ENCODE assay signal across 10 mouse cellular contexts in the genomic region with DNA sequence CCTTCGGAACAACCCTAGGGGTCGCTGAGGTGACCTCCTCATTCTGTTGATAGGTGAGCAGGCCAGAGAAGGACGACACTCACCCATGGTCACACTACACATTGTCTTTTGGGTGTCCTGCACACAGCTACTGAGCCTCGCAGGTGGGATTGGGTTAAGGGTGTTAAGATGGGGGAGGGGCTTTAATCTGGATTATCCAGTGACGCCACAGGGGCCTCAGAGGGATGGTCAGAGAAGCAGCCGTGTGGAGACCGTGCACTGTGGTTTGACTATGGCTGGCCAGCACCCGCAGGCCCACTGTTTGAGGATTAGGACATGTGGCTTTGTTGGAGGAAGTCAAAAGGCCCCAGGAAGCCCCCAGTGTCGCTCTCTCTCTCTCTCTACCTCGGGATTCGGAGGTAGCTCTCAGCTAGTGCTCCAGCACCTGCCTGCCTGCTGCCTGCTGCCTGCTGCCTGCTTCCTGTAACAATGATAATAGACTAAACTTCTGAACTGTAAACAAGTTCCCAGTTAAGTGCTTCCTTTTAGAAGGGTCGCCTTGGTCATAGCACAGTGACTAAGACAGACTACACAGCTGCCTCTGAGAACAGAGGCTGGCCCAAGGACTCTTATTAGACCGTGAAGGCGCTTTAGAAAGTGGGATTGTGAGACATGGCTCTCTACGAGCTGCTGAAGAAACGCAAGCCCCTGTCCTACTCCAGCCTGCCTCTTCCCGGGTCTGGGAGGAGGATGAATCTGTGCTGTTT. TPM values are rescaled to one million over a fixed set of nuclear protein-coding genes. Genes with fewer than 3 reads are reported as not detected.
DNase-seq lines count a peak whose midpoint lies in the region; ATAC-seq and TF ChIP-seq lines count a peak whose summit lies in the region.
"Had no signal": no experiment of that assay in that cellular context is flagged by ENCODE, and none has a peak within 500 bp of the region (broad histone marks: within the 10 kb centered on the region; RNA-seq: fewer than 3 reads in every experiment).

No protein-coding gene starts in this region.

- 44% methylated on average over 17 of the region's 17 CpGs for WGBS in hindbrain, embryonic 11.5 days
- WGBS in hindbrain, embryonic 16.5 days, result 35% methylated on average over 17 of the region's 17 CpGs

- H3K9me3 ChIP-seq in hindbrain, embryonic 11.5 days (ENCODE audit: control insufficient read depth, low read length), result no peaks in the 10 kb centered on the region
- H3K9me3 ChIP-seq in hindbrain, embryonic 16.5 days (ENCODE audit: control insufficient read depth, low read length), result no peaks in the 10 kb centered on the region
- H3K9me3 ChIP-seq: G1E had no signal

- no peak overlapping the region for H3K4me2 ChIP-seq in hindbrain, embryonic 11.5 days (replicated peaks; ENCODE audit: low read depth, low read length)
- no peak overlapping the region for H3K4me2 ChIP-seq in hindbrain, embryonic 16.5 days (ENCODE audit: low read length)

- no peak overlapping the region for H3K9ac ChIP-seq in hindbrain, embryonic 11.5 days (ENCODE audit: low read depth, low read length)
- no peak overlapping the region for H3K9ac ChIP-seq in hindbrain, embryonic 16.5 days (ENCODE audit: low read depth, low read length)

- intact Hi-C loops in left cerebral cortex, adult 2 months (cut with DNase I), result no loop called here

- H3K27me3 ChIP-seq in hindbrain, embryonic 11.5 days (ENCODE audit: control insufficient read depth, insufficient read depth, low read length), result no peaks in the 10 kb centered on the region
- H3K27me3 ChIP-seq in hindbrain, embryonic 16.5 days (replicated peaks; ENCODE audit: control insufficient read depth, insufficient read depth, low read length), result no peaks in the 10 kb centered on the region; the same call in 1 of the 2 replicates

- H3K27ac ChIP-seq in hindbrain, embryonic 11.5 days (ENCODE audit: low read depth, low read length), result peak overlapping the region; percentile 2; the same call in 1 of the 2 replicates
- H3K27ac ChIP-seq in hindbrain, embryonic 16.5 days (ENCODE audit: low read depth, low read length), result no peak overlapping the region
- H3K27ac ChIP-seq in left cerebral cortex, adult 2 months, result no peak overlapping the region

- no peak for DNase-seq in hindbrain, embryonic 11.5 days (ENCODE audit: low spot score)
- peak; percentile 81 for DNase-seq in 416B (ENCODE audit: low read depth)
- peak; percentile 51 for DNase-seq in lung, postnatal 10 days
- no peak for DNase-seq in left cerebral cortex, adult 2 months (ENCODE audit: extremely low spot score in 1 of 2, low spot score in 2 of 2)
- DNase-seq in urinary bladder, postnatal 4 days (ENCODE audit: low spot score in 2 of 2), result no peak
- no peak for DNase-seq in spleen, postnatal 14 days (ENCODE audit: low spot score in 2 of 2)
- DNase-seq: kidney, adult 11 months had no signal

- no peaks in the 10 kb centered on the region for H3K36me3 ChIP-seq in hindbrain, embryonic 11.5 days (ENCODE audit: control insufficient read depth, insufficient read depth, low read length)
- no peaks in the 10 kb centered on the region for H3K36me3 ChIP-seq in hindbrain, embryonic 16.5 days (ENCODE audit: control insufficient read depth, insufficient read depth, low read length)

- no peak for ATAC-seq in hindbrain, embryonic 11.5 days (ENCODE audit: low FRiP score)
- no peak for ATAC-seq in hindbrain, embryonic 16.5 days
- ATAC-seq in common myeloid progenitor, adult 5-6 weeks (replicated peaks; ENCODE audit: low read depth, poor library complexity, severe bottlenecking), result peak; percentile 36

- peaks cover 3% of the 10 kb centered on the region for H3K4me1 ChIP-seq in hindbrain, embryonic 11.5 days (replicated peaks; ENCODE audit: control insufficient read depth, insufficient read depth, low read length)
- H3K4me1 ChIP-seq in hindbrain, embryonic 16.5 days (ENCODE audit: control insufficient read depth, insufficient read depth, low read depth, low read length), result peaks cover 2% of the 10 kb centered on the region

- no peak for TF ChIP-seq CTCF in left cerebral cortex, adult 2 months (IDR thresholded peaks at IDR 0.05)

- H3K4me3 ChIP-seq in hindbrain, embryonic 11.5 days (ENCODE audit: low read depth, low read length), result no peak overlapping the region
- no peak overlapping the region for H3K4me3 ChIP-seq in hindbrain, embryonic 16.5 days (ENCODE audit: low read length)
- H3K4me3 ChIP-seq in left cerebral cortex, adult 2 months, result no peak overlapping the region

RNA-seq across cellular contexts. Expression of a gene that starts 14.1 kb away (rescaled TPM):
- 4.3 and 5.6 TPM in 2 replicates for polyA plus RNA-seq in hindbrain, embryonic 11.5 days (2014; fragmentation: Nextera tagmentation; extraction: Ambion mirVana)
- polyA plus RNA-seq in hindbrain, embryonic 16.5 days (2015; fragmentation: Nextera tagmentation; extraction: Ambion mirVana), result 3.0 and 3.9 TPM in 2 replicates
- 8.7 and 9.6 TPM in 2 replicates for total RNA-seq in common myeloid progenitor, adult 5-6 weeks (2017)
- total RNA-seq in left cerebral cortex, adult 2 months (2021), result 1 to 10 TPM; 3.4 to 3.7 TPM

RNA-seq across cellular contexts. Expression of a gene that starts 49.6 kb away (rescaled TPM):
- 3.8 and 5.3 TPM in 2 replicates for polyA plus RNA-seq in hindbrain, embryonic 11.5 days (2014; fragmentation: Nextera tagmentation; extraction: Ambion mirVana)
- 3.7 and 5.1 TPM in 2 replicates for polyA plus RNA-seq in hindbrain, embryonic 16.5 days (2015; fragmentation: Nextera tagmentation; extraction: Ambion mirVana)
- 1.2 and 1.6 TPM in 2 replicates for total RNA-seq in common myeloid progenitor, adult 5-6 weeks (2017)
- total RNA-seq in left cerebral cortex, adult 2 months (2021), result 10 to 100 TPM; 43.1 to 43.6 TPM
- polyA plus RNA-seq: G1E had no signal

Comparison
In these comparisons a context has a peak if more than half of its experiments do, and no peak if none do; other contexts are left out.
1. DNase-seq: peak in 416B (single experiment) and lung, postnatal 10 days (single experiment); none in hindbrain, embryonic 11.5 days (single experiment), left cerebral cortex, adult 2 months (0 of 2), urinary bladder, postnatal 4 days (0 of 2) and spleen, postnatal 14 days (0 of 2).
2. RNA of a gene that starts 49.6 kb away (total RNA-seq): 43.1 to 43.6 TPM in left cerebral cortex, adult 2 months; 1.2 to 1.6 TPM in common myeloid progenitor, adult 5-6 weeks; every median in the first group is over 10 times any median in the second.